Mouse (Mus musculus) ovary, postnatal 14 days (tissue): Measurements from ENCODE around the gene Zfp128.
"Not testable (repeated sequence)": the region's sequence is repeated elsewhere in the genome, so short reads cannot be mapped to it uniquely, and the experiment has no call there.

ENCODE experiments used
- DNase-seq: peaks from one replicate; pipeline ENCODE4 v3.0.0; 2022; ENCODE audit warnings: low spot score

The Zfp128 gene

GRCm38 (mm10) chr7:12921705-12922465 is 40.9 kb downstream of the Zfp128 start, which contains the start of gene Rps5:
Gene Rps5 (plus strand): TSS chr7:12922290.
- peak; percentile 96 for DNase-seq

GRCm38 (mm10) chr7:12922729-12923128 is 41.8 kb downstream of the Zfp128 start:
- no peak for DNase-seq

GRCm38 (mm10) chr7:12926316-12926715 is 45.3 kb downstream of the Zfp128 start:
- no peak for DNase-seq

- DNase-seq: peak; percentile 56
Measured at GRCm38 (mm10) chr7:12927191-12927680, 46.3 kb downstream of the Zfp128 start, which contains the start of gene Rnf225. Gene Rnf225 (plus strand): TSS chr7:12927416.

GRCm38 (mm10) chr7:12927693-12928589 is 47.0 kb downstream of the Zfp128 start:
- DNase-seq: no peak

- DNase-seq: no peak
Measured at GRCm38 (mm10) chr7:12933615-12934140, 52.7 kb downstream of the Zfp128 start.

- no peak for DNase-seq
Measured at GRCm38 (mm10) chr7:12934808-12935207, 53.8 kb downstream of the Zfp128 start.

- not testable (repeated sequence) for DNase-seq
Measured at GRCm38 (mm10) chr7:12937254-12937803, 56.4 kb downstream of the Zfp128 start.

GRCm38 (mm10) chr7:12940599-12940998 is 59.6 kb downstream of the Zfp128 start:
- DNase-seq: no peak
